Mouse (Mus musculus) right cerebral cortex, postnatal 25 days (tissue): ENCODE data around the gene Gm45716.
A peak's percentile ranks its signal among the peaks of the same experiment; 100 is the strongest.
"Not testable (repeated sequence)": the region's sequence is repeated elsewhere in the genome, so short reads cannot be mapped to it uniquely, and the experiment has no call there.

Experiments used
- DNase-seq: peaks from one replicate; pipeline ENCODE4 v3.0.0; 2022

The Gm45716 gene

DNA sequence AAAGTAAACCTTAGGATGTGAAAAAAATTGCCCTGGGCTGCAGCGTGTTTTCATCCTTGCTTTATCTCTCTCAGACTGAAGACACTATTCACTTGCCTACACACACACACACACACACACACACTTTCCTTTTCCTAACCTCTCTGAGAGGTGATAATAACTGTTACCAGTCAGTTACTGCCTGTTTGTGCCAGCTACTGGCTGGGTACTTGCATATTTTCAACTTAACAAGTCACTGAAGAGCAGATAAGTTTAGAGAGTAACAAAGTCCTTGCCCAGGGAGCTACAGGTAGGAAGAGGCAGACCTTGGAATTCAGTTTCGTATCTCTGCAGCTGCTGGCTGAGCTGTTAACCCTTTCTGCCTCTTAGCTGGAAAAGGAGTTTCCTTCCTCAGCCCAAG lies 64.4 kb downstream of the Gm45716 start:
- DNase-seq, result no peak

GRCm38 (mm10) chr11:90252366-90252765 lies 64.9 kb downstream of the Gm45716 start:
- no peak for DNase-seq

DNA sequence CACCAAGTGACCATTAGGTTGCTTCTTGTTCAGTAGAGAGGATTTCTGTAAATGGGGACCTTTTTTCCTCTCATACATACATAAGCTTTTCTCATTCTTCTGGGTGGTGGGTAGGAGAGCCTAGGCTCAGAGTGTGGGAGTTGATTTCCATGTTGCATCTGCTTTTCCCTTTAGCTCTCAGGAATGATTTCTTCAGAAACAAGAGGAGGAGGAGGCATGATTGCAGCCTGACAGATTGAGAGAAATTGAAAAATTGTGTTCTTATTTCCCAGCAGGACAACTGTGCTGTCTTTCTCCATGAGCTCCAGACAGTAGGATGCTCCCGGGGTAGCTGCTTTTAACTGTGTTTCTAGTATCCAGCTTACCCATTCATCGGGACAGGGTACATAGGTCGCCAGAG lies 67.1 kb downstream of the Gm45716 start:
- DNase-seq, result no peak

DNA sequence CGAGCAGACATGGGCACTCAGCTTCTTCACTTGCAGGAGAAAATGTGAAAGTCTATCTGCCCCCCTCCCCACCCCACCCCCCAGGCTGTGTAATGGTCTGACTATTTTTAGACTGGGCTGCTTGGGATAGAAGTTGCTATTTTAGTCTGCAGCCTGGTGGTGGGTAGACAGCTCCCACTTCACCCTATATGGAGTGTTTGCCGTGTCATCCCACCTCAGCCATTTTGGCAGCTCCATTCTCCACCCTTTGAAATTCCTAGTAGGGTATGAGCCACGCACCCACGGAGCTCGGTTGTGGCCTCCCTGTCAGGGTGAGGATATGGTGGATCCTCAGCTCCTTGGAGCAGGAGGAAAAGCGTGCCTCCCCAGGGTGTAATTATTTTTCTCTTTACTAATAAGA lies 68.2 kb downstream of the Gm45716 start:
- peak; percentile 51 for DNase-seq

DNA sequence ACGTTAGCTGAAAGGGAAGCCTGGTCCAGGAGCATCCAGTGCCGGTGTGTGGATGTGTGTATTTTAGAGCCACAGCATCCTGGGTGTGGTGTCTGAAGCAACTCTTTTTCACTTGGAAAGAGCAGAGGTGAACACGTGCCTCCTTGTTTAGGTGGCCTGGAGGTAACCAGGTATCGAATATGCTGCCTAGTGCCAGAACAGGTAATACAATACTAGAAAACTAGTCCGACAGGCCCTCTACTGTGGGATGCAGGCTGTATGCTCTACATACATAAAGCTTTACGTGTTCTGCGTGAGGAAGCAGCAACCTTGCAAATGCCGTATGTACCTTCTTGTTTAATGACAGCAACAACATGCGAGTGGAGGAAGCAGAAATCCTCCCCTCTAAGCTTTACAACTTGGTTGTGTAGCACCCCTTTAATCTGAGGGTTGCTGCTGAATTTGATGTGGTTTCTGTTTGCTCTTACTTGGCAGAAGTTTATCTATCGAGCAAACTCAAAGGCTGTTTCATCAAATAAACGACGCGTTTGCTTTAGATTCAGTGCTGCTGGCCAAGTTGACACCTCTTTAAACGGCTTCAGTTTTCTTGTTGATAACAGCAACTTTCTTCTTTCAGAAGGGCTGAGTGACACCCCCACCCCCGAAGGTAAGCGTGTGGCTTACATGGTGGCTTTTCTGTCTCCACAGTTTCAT lies 69.5 kb downstream of the Gm45716 start:
- DNase-seq, result no peak

- no peak for DNase-seq
These were observed 70.9 kb downstream of the Gm45716 start for GRCm38 (mm10) chr11:90258321-90258927.

GRCm38 (mm10) chr11:90259071-90259470 lies 71.6 kb downstream of the Gm45716 start:
- no peak for DNase-seq

- DNase-seq, result no peak
These were observed 72.3 kb downstream of the Gm45716 start for GRCm38 (mm10) chr11:90259826-90260225.

DNA sequence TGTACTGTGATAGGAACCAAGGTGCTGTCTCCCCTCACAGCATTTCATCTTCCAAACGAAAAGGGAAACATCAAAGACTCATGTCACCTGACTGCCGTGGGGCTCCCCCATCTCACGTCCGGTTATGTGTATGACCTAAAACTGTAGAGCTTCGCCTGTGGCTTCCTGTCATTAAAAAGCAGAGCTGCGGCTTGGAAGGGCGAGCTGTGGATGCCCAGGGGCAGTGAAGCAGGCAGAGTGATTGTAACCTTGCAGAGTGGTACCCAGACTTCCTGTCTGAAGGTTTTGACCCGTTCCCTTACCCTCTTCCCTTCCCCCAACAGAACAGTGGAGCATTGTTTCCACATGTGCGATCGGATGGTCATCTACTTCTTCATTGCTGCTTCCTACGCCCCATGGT lies 76.7 kb downstream of the Gm45716 start:
- no peak for DNase-seq

DNA sequence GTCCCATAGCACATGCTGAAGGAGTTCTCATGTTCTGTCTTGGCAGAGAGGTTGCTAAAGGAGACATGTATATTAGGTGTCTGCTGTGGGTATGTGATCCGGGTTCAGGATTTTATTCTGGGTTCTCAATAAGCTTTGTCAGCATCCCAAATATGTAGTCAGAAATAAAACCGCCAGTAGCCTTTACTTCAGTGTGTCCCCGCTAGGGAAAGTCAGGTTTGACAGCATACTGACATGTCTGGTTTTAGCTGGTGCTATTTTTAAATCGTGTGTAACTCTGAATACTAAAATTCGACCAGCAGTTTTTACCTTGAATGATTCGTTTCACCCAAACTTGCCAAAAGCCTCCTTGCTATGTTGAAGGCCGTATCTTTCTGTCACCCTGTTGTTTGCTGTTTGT lies 78.1 kb downstream of the Gm45716 start:
- no peak for DNase-seq

GRCm38 (mm10) chr11:90268934-90269333 lies 81.5 kb downstream of the Gm45716 start:
- DNase-seq, result no peak

DNA sequence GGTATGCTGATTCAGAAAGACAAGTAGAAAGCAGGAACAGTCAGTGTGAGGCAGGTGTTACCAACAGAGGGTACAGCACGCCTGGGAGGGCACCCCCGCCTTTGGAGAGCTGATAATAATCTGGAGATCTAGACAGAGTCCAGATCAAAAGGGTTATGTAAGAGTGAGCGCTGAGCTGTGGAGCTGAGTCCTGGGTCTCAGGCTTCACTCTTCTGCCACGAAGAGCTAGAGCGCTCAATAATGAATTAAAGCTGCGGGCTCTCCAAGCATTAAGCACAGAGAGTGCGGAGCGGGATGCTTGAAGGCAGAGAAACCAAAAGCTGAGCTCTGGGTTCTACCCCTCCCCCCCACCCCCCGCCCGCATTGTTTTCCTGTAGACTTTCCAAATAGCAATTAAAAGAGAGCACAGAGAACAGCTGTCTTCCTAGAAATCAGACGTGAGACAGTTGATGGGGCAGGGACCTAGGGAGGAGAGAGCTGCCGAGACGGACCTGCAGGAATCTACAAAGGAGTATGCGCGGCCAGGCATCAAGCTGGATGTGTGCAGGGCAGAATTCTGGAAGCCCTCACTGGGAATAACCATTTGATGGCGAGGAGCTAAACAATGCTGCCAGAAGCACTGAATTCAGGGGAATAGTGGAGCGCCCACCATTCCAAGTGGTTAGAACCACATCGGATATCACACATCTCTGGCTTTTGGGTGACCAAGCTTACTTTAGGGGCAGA lies 82.1 kb downstream of the Gm45716 start:
- DNase-seq, result no peak

- no peak for DNase-seq
These were observed 82.8 kb downstream of the Gm45716 start for GRCm38 (mm10) chr11:90270132-90270877.

DNA sequence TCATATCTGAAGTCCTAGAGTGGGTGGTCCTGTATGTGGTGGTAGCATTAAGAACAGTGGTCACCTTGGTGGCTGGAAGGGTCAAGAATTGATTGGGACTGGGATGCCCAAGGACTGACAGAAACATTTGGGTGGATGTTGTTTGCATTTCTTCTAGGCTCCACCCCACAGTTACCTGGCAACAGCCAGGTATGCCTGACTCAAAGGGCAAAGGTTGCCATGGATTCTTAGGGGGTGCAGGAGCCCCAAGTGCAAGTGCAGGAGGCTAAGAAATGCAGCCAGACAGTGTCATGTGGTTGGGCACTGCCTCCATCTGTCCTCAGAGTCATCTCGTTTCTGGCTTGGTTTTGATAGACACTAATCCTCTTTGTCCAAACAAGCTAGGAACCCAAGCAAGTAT lies 86.7 kb downstream of the Gm45716 start:
- DNase-seq, result no peak

GRCm38 (mm10) chr11:90275663-90276062 lies 88.2 kb downstream of the Gm45716 start:
- DNase-seq, result no peak

DNA sequence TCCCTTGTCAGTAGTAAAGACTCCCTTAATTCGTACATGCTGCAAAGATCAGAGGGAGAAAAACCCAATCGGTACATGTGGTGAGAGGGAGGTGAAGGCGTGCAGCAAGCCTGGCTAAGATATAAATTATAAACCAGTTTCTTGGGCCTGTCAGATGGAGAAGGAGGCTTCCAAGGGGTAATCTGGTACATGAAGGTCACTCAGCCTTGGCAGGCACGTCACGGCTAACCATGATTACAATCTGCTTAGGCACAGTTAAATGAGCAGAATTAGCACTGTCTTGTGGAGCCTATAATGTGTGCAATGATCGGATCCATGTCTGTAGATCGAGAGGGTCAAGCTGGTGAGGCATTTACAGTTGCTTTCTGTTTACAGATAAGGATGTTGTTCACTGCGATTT lies 88.7 kb downstream of the Gm45716 start:
- DNase-seq, result no peak

DNA sequence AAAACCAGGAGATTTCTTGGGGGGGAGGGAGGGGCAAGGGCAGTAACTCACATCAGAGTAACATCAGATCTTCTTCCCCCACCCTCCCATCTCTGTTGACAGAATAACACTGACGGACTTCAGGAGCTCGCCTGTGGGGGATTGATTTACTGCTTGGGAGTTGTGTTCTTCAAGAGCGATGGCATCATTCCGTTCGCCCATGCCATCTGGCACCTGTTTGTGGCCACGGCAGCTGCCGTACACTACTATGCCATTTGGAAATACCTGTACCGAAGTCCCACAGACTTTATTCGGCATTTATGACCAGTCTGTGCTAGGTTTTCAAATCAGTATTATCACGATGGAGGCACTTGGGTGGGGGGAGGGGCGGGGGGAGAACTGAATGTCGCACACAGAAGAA lies 89.1 kb downstream of the Gm45716 start:
- no peak for DNase-seq

GRCm38 (mm10) chr11:90280069-90280468 lies 92.6 kb downstream of the Gm45716 start:
- no peak for DNase-seq

DNA sequence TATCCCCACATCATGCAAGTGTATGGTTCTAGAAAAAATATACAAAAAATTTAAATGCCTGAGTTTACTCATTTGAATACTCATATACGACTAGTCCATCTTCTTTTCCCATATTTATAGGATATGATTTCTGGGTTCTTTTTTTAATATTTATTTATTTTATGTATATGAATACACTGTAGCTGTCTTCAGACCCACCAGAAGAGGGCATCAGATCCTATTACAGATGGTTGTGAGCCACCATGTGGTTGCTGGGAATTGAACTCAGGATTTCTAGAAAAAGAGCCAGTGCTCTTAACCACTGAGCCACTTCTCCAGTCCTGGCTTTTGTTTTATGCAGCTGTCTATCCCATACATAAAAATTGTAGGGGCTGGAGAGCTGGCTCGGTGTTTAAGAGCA lies 94.5 kb downstream of the Gm45716 start:
- not testable (repeated sequence) for DNase-seq

DNA sequence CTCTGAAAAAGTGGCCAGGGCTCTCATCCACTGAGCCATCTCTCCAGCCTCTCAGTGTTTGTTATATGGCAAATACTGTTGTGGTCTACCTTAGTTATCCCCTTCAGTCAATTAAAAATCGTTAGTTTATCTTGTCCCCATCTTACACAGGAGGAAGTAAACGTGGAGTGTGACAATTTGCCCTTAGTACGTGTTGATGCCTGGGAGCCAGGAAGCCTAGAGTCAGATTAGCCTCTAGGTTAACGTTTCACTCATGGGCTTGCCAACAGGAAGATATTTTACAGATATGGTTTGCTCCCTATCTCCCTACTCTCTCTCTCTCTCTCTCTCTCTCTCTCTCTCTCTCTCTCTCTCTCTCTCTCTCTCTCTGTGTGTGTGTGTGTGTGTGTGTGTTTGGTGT lies 95.7 kb downstream of the Gm45716 start:
- no peak for DNase-seq

GRCm38 (mm10) chr11:90283601-90284000 lies 96.1 kb downstream of the Gm45716 start:
- DNase-seq, result peak; percentile 46

DNA sequence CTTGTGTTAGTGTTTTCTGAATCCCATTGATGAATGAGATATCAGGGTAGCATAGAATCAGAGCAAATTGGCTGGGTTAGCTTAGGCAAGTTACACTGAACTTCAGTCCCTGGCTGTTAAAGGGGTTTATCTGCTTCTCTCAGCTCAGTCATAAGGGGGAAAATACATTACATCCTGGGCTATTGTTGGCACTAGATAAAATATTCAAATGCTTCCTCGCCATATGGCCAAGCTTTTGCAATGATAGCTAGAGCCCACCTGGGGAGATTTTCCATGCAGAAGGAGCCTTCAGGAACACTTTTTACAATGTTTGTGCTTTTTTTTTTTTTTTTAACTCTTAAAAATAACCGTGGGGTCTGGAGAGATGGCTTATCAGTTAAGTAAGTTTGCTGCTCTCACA lies 96.6 kb downstream of the Gm45716 start:
- no peak for DNase-seq

GRCm38 (mm10) chr11:90284623-90285022 lies 97.1 kb downstream of the Gm45716 start:
- DNase-seq, result no peak
